Mouse (Mus musculus) forebrain, postnatal 0 days (tissue): ENCODE results near the gene Olfr1440. TPM values are rescaled to one million over a fixed set of nuclear protein-coding genes. Genes with fewer than 3 reads are reported as not detected.

Experiments used
- ATAC-seq: fragments of 200-750 bp; cut with Nextera tagmentation; 2 replicates; pipeline ENCODE4 v1.8.0; 2017; ENCODE audit warnings: mild to moderate bottlenecking, moderate library complexity
- DNase-seq: peaks from one replicate; pipeline ENCODE4 v3.0.0-alpha.2; 2015
- H3K27ac ChIP-seq: fragments of 300-500 bp; sonication (generic); 2 replicates; pipeline ENCODE4 v1.5.1; 2014; ENCODE audit warnings: low read depth, mild to moderate bottlenecking, antibody characterized with exemption, low read length, moderate library complexity, mixed read lengths
- H3K27me3 ChIP-seq: fragments of 300-500 bp; sonication (generic); 2 replicates; pipeline ENCODE4 v1.6.1; 2014; ENCODE audit warnings: mild to moderate bottlenecking, low read length, mixed read lengths; ENCODE audit not compliant: insufficient read depth
- H3K36me3 ChIP-seq: fragments of 300-500 bp; sonication (generic); 2 replicates; pipeline ENCODE4 v1.6.1; 2014; ENCODE audit warnings: mild to moderate bottlenecking, moderate library complexity; ENCODE audit not compliant: insufficient read depth
- H3K4me1 ChIP-seq: fragments of 300-500 bp; sonication (generic); 2 replicates; pipeline ENCODE4 v1.6.1; 2014; ENCODE audit warnings: antibody characterized with exemption; ENCODE audit not compliant: insufficient read depth
- H3K4me2 ChIP-seq: fragments of 300-500 bp; sonication (generic); 2 replicates; pipeline ENCODE4 v1.6.1; 2014; ENCODE audit warnings: low read depth, mild to moderate bottlenecking, moderate library complexity
- H3K4me3 ChIP-seq: fragments of 300-500 bp; sonication (generic); 2 replicates; pipeline ENCODE4 v1.5.1; 2014; ENCODE audit warnings: low read depth, low read length, mixed read lengths
- H3K9ac ChIP-seq: fragments of 300-500 bp; sonication (generic); 2 replicates; pipeline ENCODE4 v1.6.1; 2014; ENCODE audit warnings: mild to moderate bottlenecking
- H3K9me3 ChIP-seq: fragments of 300-500 bp; sonication (generic); 2 replicates; pipeline ENCODE4 v1.6.1; 2016; ENCODE audit warnings: low read length
- CTCF ChIP-seq: sonication (generic); IDR thresholded peaks from 2 replicates; pipeline ENCODE4 v1.5.1; 2016; ENCODE audit warnings: antibody characterized with exemption, control low read depth, low read depth
- WGBS: fragments of 180-500 bp; shearing (Covaris S2); extraction: QIAGEN DNeasy Blood & Tissue Kit; methylation state at CpG from one replicate; pipeline ENCODE4 v1.1.7; 2014; 5-methylcytosine and 5-hydroxymethylcytosine counted together
- polyA plus RNA-seq: library from polyadenylated mRNA; unstranded; fragments of >200 nt; fragmentation: Nextera tagmentation; extraction: Ambion mirVana; gene quantifications from 2 replicates; pipeline ENCODE4 v1.2.1, GENCODE M21; 2015
- total RNA-seq: library from RNA; depleted of rRNA; stranded (reverse); fragments of >200 nt; gene quantifications from 2 replicates; pipeline ENCODE4 v1.2.3, GENCODE M21; 2014; rRNA removed

The Olfr1440 gene
- total RNA-seq, result not detected in 2 replicates
- polyA plus RNA-seq, result not detected in 2 replicates

GRCm38 (mm10) chr19:12386979-12387378 lies at the start of gene Olfr1440:
TSS of gene Olfr1440 (plus strand) at chr19:12387279.
- Histone ChIP-seq H3K4me1 (no peaks in the 10 kb centered on the region), H3K9ac (no peak within 1 kb of the TSS), H3K9me3 (no peaks in the 10 kb centered on the region), H3K4me2 (no peak within 1 kb of the TSS), H3K27ac (no peak within 1 kb of the TSS), H3K27me3 (no peaks in the 10 kb centered on the region), H3K36me3 (no peaks in the 10 kb centered on the region), H3K4me3 (no peak within 1 kb of the TSS)
- WGBS, result 80% methylated on average over 2 of the region's 2 CpGs
- no peak for DNase-seq
- no peak for ATAC-seq
- no peak for TF ChIP-seq CTCF

GRCm38 (mm10) chr19:12373004-12373403 lies 14.1 kb upstream of the Olfr1440 start:
- TF ChIP-seq CTCF, result no peak
- H3K9me3 ChIP-seq, result no peaks in the 10 kb centered on the region
- H3K36me3 ChIP-seq, result no peaks in the 10 kb centered on the region

GRCm38 (mm10) chr19:12374465-12375025 lies 12.5 kb upstream of the Olfr1440 start:
- no peaks in the 10 kb centered on the region for H3K27me3 ChIP-seq
- no peaks in the 10 kb centered on the region for H3K4me1 ChIP-seq
- H3K4me3 ChIP-seq, result no peak overlapping the region
- no peak for TF ChIP-seq CTCF
- no peaks in the 10 kb centered on the region for H3K36me3 ChIP-seq
- H3K4me2 ChIP-seq, result no peak overlapping the region
- ATAC-seq (peak; percentile 70), DNase-seq (peak; percentile 63)
- H3K9me3 ChIP-seq, result no peaks in the 10 kb centered on the region
- WGBS, result 32% methylated on average over 2 of the region's 2 CpGs
- H3K27ac ChIP-seq, result peak overlapping the region; percentile 6; the same call in 1 of the 2 replicates
- no peak overlapping the region for H3K9ac ChIP-seq

More at GRCm38 (mm10) chr19:12373004-12373403, 14.1 kb upstream of the Olfr1440 start:
- Histone ChIP-seq H3K4me2 (no peak overlapping the region), H3K9ac (no peak overlapping the region), H3K4me3 (no peak overlapping the region), H3K4me1 (no peaks in the 10 kb centered on the region), H3K27ac (peak overlapping the region; percentile 64), H3K27me3 (no peaks in the 10 kb centered on the region)
- DNase-seq (peak; percentile 25), ATAC-seq (peak; percentile 71)
- WGBS, result 62% methylated on average over 3 of the region's 3 CpGs

GRCm38 (mm10) chr19:12413737-12414136 lies 26.7 kb downstream of the Olfr1440 start:
- Histone ChIP-seq H3K27me3 (no peaks in the 10 kb centered on the region), H3K4me3 (no peak overlapping the region), H3K9ac (no peak overlapping the region), H3K4me2 (no peak overlapping the region), H3K4me1 (no peaks in the 10 kb centered on the region), H3K36me3 (no peaks in the 10 kb centered on the region), H3K9me3 (no peaks in the 10 kb centered on the region), H3K27ac (no peak overlapping the region)
- ATAC-seq (no peak), DNase-seq (no peak)
- TF ChIP-seq CTCF, result no peak

DNA sequence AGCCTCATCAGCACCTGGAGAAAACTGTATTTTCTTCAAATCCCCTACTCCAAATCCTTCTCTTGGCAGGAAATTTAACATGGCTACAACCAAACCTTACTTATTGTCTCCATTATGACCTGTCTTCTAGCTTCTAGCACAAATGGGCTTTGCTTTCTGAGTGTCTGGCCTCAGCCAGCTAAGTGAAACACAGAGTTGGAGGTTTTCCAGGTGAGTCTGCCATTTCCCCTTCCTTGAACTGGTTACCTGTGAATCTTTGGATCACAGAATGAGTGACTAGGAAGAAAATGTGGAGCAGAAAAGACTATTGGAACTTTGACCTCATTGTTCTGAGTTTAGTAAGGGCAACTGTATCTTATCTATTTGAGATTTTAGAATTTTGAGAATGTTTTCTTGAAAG lies 30.3 kb downstream of the Olfr1440 start, which contains the start of gene Olfr1441:
Gene Olfr1441 (plus strand): TSS at position 73 of the 400 bp plus-strand sequence.
- Histone ChIP-seq H3K4me1 (no peaks in the 10 kb centered on the region), H3K9ac (no peak within 1 kb of the TSS), H3K4me3 (no peak within 1 kb of the TSS), H3K27ac (no peak within 1 kb of the TSS), H3K9me3 (no peaks in the 10 kb centered on the region), H3K27me3 (no peaks in the 10 kb centered on the region), H3K4me2 (no peak within 1 kb of the TSS), H3K36me3 (no peaks in the 10 kb centered on the region)
- no peak for TF ChIP-seq CTCF
- no peak for DNase-seq
- ATAC-seq, result no peak

DNA sequence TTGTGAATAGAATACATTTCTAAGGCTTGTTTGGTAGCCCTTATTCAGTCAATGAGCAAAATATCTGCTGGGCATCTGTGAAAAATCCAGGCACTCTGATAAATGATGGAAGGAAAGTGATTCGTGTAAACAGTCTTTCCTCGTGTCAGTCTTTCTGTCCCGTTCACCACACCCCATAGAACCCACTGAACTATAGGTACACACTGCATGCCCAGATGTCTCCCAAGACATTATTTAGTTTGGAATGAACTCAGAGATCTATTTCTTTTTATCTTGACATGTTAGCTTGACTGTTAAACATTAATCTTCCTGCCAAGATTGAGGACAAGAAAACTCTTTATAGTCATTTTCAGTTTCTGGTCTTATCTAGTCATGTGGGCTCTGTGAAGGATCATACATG lies 31.2 kb downstream of the Olfr1440 start:
- DNase-seq, result no peak
- no peak for ATAC-seq
- H3K4me2 ChIP-seq, result no peak overlapping the region
- H3K9me3 ChIP-seq, result no peaks in the 10 kb centered on the region
- H3K27ac ChIP-seq, result no peak overlapping the region
- TF ChIP-seq CTCF, result no peak
- 92% methylated on average over 3 of the region's 3 CpGs for WGBS
- no peak overlapping the region for H3K9ac ChIP-seq
- H3K4me1 ChIP-seq, result no peaks in the 10 kb centered on the region
- H3K4me3 ChIP-seq, result no peak overlapping the region
- H3K27me3 ChIP-seq, result no peaks in the 10 kb centered on the region
- no peaks in the 10 kb centered on the region for H3K36me3 ChIP-seq

GRCm38 (mm10) chr19:12420555-12420954 lies 33.5 kb downstream of the Olfr1440 start:
- 73% methylated on average over 6 of the region's 6 CpGs for WGBS
- H3K9ac ChIP-seq, result no peak overlapping the region
- TF ChIP-seq CTCF, result no peak

More at GRCm38 (mm10) chr19:12420555-12420954, 33.5 kb downstream of the Olfr1440 start:
- H3K4me1 ChIP-seq, result no peaks in the 10 kb centered on the region
- H3K9me3 ChIP-seq, result no peaks in the 10 kb centered on the region
- no peak overlapping the region for H3K27ac ChIP-seq
- no peak for DNase-seq
- H3K36me3 ChIP-seq, result no peaks in the 10 kb centered on the region
- no peak for ATAC-seq
- H3K4me3 ChIP-seq, result no peak overlapping the region
- H3K27me3 ChIP-seq, result no peaks in the 10 kb centered on the region
- no peak overlapping the region for H3K4me2 ChIP-seq
